Mouse (Mus musculus) liver, embryonic 11.5 days (tissue): ENCODE data around the gene Adgrf1. TPM values are rescaled to one million over a fixed set of nuclear protein-coding genes. Genes with fewer than 3 reads are reported as not detected.
A peak's percentile ranks its signal among the peaks of the same experiment; 100 is the strongest.

ENCODE experiments used
- ATAC-seq: fragments of 200-750 bp; cut with Nextera tagmentation; replicated peaks from 2 replicates; pipeline ENCODE4 v1.8.0; 2017; ENCODE audit warnings: moderate number of reproducible peaks, mild to moderate bottlenecking, moderate TSS enrichment, moderate library complexity; ENCODE audit not compliant: low FRiP score
- DNase-seq: peaks from one replicate; pipeline ENCODE4 v3.0.0-alpha.2; 2017; ENCODE audit warnings: low spot score
- H3K27ac ChIP-seq: fragments of 300-500 bp; sonication (generic); 2 replicates; pipeline ENCODE4 v1.5.1; 2014; ENCODE audit warnings: mild to moderate bottlenecking, low read depth, low read length, control low read depth
- H3K27me3 ChIP-seq: fragments of 300-500 bp; sonication (generic); replicated peaks from 2 replicates; pipeline ENCODE4 v1.6.1; 2014; ENCODE audit warnings: low read length, mixed read lengths; ENCODE audit not compliant: control insufficient read depth, insufficient read depth
- H3K36me3 ChIP-seq: fragments of 300-500 bp; sonication (generic); 2 replicates; pipeline ENCODE4 v1.6.1; 2014; ENCODE audit warnings: mild to moderate bottlenecking, low read length, moderate library complexity, mixed read lengths; ENCODE audit not compliant: control insufficient read depth, insufficient read depth
- H3K4me1 ChIP-seq: fragments of 300-500 bp; sonication (generic); replicated peaks from 2 replicates; pipeline ENCODE4 v1.6.1; 2014; ENCODE audit warnings: low read length, mixed read lengths; ENCODE audit not compliant: control insufficient read depth, insufficient read depth
- H3K4me2 ChIP-seq: fragments of 300-500 bp; sonication (generic); 2 replicates; pipeline ENCODE4 v1.6.1; 2014; ENCODE audit warnings: mild to moderate bottlenecking, control low read depth, moderate library complexity
- H3K4me3 ChIP-seq: fragments of 300-500 bp; sonication (generic); 2 replicates; pipeline ENCODE4 v1.5.1; 2014; ENCODE audit warnings: low read depth, low read length, control low read depth
- H3K9ac ChIP-seq: fragments of 300-500 bp; sonication (generic); 2 replicates; pipeline ENCODE4 v1.6.1; 2014; ENCODE audit warnings: low read depth, low read length, control low read depth
- H3K9me3 ChIP-seq: fragments of 300-500 bp; sonication (generic); 2 replicates; pipeline ENCODE4 v1.6.1; 2016; ENCODE audit warnings: low read length, inconsistent platforms, mixed read lengths; ENCODE audit not compliant: control insufficient read depth
- WGBS: fragments of 180-500 bp; shearing (Covaris S2); extraction: QIAGEN DNeasy Blood & Tissue Kit; methylation state at CpG from one replicate; pipeline ENCODE4 v1.1.7; 2014; 5-methylcytosine and 5-hydroxymethylcytosine counted together
- polyA plus RNA-seq: library from polyadenylated mRNA; unstranded; fragments of >200 nt; fragmentation: Nextera tagmentation; extraction: Ambion mirVana; gene quantifications from 2 replicates; pipeline ENCODE4 v1.2.1, GENCODE M21; 2014

The Adgrf1 gene
- 0.04 and 0.08 TPM in 2 replicates for polyA plus RNA-seq

DNA sequence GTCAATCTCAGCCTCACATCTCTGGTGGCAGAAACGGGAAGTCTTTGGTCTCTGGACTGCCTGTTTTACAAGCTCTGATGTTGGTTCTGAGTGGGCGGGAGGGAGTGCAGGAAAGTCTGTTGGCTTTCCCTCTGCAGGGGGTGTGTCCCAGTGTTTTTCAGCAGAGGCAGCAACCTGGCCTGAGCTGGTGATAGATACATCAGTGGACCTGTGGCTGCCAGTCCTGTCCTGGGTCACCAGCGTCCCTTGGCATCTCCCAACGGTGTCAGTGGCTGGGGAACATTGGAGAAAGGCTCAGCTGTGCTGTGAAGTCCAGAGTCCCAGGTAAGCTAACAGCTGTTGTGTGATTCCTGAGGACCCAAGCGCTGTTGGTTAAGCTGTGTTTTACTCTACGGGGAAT lies at the start of gene Adgrf1:
Gene Adgrf1 (plus strand): TSS at position 169 of the 400 bp plus-strand sequence.
- DNase-seq, result no peak
- Histone ChIP-seq H3K4me1 (no peaks in the 10 kb centered on the region), H3K27me3 (no peaks in the 10 kb centered on the region), H3K36me3 (no peaks in the 10 kb centered on the region), H3K9ac (no peak within 1 kb of the TSS), H3K27ac (no peak within 1 kb of the TSS), H3K4me3 (no peak within 1 kb of the TSS), H3K4me2 (no peak within 1 kb of the TSS), H3K9me3 (no peaks in the 10 kb centered on the region)
- WGBS, result 37% methylated on average over 6 of the region's 6 CpGs
- ATAC-seq, result no peak

GRCm38 (mm10) chr17:43226101-43226500 lies 44.0 kb upstream of the Adgrf1 start:
- no peaks in the 10 kb centered on the region for H3K9me3 ChIP-seq
- no peaks in the 10 kb centered on the region for H3K36me3 ChIP-seq
- DNase-seq (no peak), ATAC-seq (no peak)
- H3K27ac ChIP-seq, result no peak overlapping the region
- 78% methylated on average over 6 of the region's 6 CpGs for WGBS
- H3K4me1 ChIP-seq, result no peaks in the 10 kb centered on the region
- H3K9ac ChIP-seq, result no peak overlapping the region
- no peak overlapping the region for H3K4me3 ChIP-seq
- H3K27me3 ChIP-seq, result no peaks in the 10 kb centered on the region
- no peak overlapping the region for H3K4me2 ChIP-seq

DNA sequence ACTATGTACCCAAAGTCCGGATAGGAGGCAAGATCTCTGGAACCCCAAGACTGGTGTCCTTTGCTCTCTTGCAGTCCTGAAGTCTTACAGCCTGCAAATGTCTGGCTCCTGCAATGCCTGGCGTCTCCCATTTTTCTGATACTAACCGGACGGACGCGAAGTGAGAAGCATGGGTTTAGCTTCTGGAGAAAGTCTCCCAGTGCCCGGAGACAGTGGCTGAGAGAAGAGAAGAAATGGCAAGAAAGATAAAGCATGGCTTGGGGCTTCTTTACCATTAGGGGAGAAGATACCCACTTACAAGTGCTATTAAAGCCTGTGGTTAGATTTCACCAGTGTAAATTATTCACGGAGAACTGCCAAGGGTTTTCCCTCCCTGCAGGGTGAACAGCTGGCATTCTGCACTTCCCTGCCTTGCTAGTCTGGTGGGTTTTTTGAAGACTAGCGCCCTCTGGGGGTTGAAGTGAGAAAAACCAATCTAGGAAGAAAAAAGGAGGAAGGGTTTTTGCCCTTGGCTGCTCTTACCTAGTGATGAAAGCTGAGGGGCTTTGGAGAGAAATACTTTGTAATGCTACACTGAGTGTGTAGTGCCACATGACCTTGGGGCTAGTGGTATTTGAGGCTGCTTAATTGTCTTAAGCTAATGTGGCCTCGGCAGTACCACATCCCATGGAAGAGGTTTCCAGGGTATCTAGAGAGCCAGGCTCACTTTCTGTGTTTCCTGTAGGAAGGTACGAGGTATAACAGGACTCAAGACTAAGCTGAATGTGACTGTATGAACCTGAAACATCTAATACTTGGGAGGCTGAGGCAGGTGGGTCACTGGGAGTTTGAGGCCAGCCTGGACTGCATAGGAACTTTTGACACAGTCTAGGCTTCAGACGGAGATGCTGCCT lies 40.3 kb upstream of the Adgrf1 start:
- Histone ChIP-seq H3K27ac (no peak overlapping the region), H3K9ac (no peak overlapping the region), H3K36me3 (no peaks in the 10 kb centered on the region), H3K9me3 (no peaks in the 10 kb centered on the region), H3K4me1 (no peaks in the 10 kb centered on the region), H3K4me3 (no peak overlapping the region), H3K27me3 (no peaks in the 10 kb centered on the region), H3K4me2 (no peak overlapping the region)
- DNase-seq, result peak; percentile 39
- 43% methylated on average over 12 of the region's 12 CpGs for WGBS
- peak; percentile 56; the same call in 1 of the 2 replicates for ATAC-seq

DNA sequence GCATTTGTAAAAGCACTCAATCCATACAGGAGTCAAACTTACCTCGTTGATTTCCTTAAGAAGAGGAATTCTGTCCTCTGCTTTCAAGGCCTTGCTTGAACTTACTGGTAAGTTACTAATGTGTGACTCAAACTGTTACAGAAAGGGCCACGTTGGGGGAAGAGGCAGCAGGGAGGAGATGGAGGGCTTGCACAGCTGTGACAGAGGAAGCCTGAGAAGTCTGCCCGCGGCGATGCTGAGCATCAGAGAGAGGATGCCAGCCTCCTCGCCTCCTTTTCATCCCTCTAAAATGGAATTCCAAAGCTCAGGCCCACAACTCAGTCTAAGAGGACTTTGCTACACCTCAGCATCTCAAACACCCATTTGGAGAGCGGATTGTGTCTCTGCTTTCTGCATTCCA lies 39.3 kb upstream of the Adgrf1 start:
- Histone ChIP-seq H3K9ac (no peak overlapping the region), H3K4me1 (no peaks in the 10 kb centered on the region), H3K27me3 (no peaks in the 10 kb centered on the region), H3K4me3 (no peak overlapping the region), H3K36me3 (no peaks in the 10 kb centered on the region), H3K9me3 (no peaks in the 10 kb centered on the region), H3K27ac (no peak overlapping the region), H3K4me2 (no peak overlapping the region)
- DNase-seq (no peak), ATAC-seq (no peak)
- WGBS, result 75% methylated on average over 7 of the region's 7 CpGs

- no peak overlapping the region for H3K27ac ChIP-seq
- H3K27me3 ChIP-seq, result no peaks in the 10 kb centered on the region
- no peaks in the 10 kb centered on the region for H3K9me3 ChIP-seq
- no peak for DNase-seq
- no peak overlapping the region for H3K9ac ChIP-seq
- H3K36me3 ChIP-seq, result no peaks in the 10 kb centered on the region
- no peak overlapping the region for H3K4me2 ChIP-seq
- no peaks in the 10 kb centered on the region for H3K4me1 ChIP-seq
- WGBS, result 41% methylated on average over 6 of the region's 6 CpGs
- no peak overlapping the region for H3K4me3 ChIP-seq
- no peak for ATAC-seq
These were observed 37.4 kb upstream of the Adgrf1 start for GRCm38 (mm10) chr17:43232769-43233168.

GRCm38 (mm10) chr17:43236656-43237250 lies 33.4 kb upstream of the Adgrf1 start:
- ATAC-seq, result no peak
- Histone ChIP-seq H3K9me3 (no peaks in the 10 kb centered on the region), H3K4me3 (no peak overlapping the region)

DNA sequence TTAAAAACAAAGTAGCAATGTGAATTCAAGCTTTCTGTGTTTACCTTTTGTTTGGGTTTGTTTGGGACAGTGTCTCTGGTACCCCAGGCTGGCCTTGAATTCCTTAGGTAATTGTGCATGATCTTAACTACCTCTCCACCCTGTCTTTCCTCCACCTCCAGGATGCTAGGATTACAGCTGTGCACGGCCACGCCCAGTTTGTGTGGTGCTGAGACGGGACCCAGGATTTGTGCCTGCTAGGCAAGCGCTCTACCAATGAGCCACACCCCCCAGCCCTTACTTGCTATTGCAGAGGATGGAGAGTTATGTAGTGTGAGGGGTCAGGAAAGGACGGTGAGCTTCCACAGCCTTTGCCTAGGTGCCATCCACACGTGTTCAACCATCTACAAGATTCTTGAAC lies 31.1 kb upstream of the Adgrf1 start:
- no peaks in the 10 kb centered on the region for H3K27me3 ChIP-seq
- DNase-seq (no peak), ATAC-seq (no peak)
- no peak overlapping the region for H3K9ac ChIP-seq
- WGBS, result 75% methylated on average over 6 of the region's 6 CpGs
- H3K36me3 ChIP-seq, result no peaks in the 10 kb centered on the region
- no peak overlapping the region for H3K4me2 ChIP-seq
- no peaks in the 10 kb centered on the region for H3K9me3 ChIP-seq
- H3K27ac ChIP-seq, result no peak overlapping the region
- no peak overlapping the region for H3K4me3 ChIP-seq
- no peaks in the 10 kb centered on the region for H3K4me1 ChIP-seq

More at GRCm38 (mm10) chr17:43236656-43237250, 33.4 kb upstream of the Adgrf1 start:
- Histone ChIP-seq H3K27me3 (no peaks in the 10 kb centered on the region), H3K4me1 (no peaks in the 10 kb centered on the region), H3K27ac (no peak overlapping the region), H3K4me2 (no peak overlapping the region), H3K9ac (no peak overlapping the region), H3K36me3 (no peaks in the 10 kb centered on the region)
- no peak for DNase-seq
- 77% methylated on average over 14 of the region's 14 CpGs for WGBS

DNA sequence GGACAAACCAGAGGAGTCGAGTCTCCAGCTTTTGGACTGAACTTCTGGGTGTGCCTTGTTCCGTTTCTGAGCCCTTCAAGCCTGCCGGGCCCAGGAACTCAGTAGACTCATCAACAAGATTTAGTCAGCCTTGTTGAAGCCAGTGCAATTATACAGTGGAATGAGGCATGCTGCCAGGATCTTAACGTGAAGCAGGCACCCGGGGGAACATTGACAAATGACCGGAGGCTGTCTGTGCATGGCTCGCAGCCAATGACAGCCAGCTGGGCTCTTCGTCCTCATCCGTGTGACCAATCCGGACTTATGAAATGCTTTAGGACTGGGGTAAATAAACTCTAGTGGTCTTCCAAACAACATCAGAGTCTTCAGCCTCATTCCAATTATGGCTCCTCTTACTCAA lies 29.0 kb upstream of the Adgrf1 start:
- WGBS, result 64% methylated on average over 10 of the region's 10 CpGs

More for the DNA sequence above, 29.0 kb upstream of the Adgrf1 start:
- no peak overlapping the region for H3K27ac ChIP-seq
- H3K9me3 ChIP-seq, result no peaks in the 10 kb centered on the region
- no peaks in the 10 kb centered on the region for H3K36me3 ChIP-seq
- H3K27me3 ChIP-seq, result no peaks in the 10 kb centered on the region
- H3K4me3 ChIP-seq, result no peak overlapping the region
- DNase-seq, result no peak
- H3K9ac ChIP-seq, result no peak overlapping the region
- no peaks in the 10 kb centered on the region for H3K4me1 ChIP-seq
- ATAC-seq, result no peak; the same call in 1 of the 2 replicates
- H3K4me2 ChIP-seq, result no peak overlapping the region
